Mouse (Mus musculus) brain, embryonic 14.5 days (tissue): Measurements from ENCODE around the gene Lcor. TPM values are rescaled to one million over a fixed set of nuclear protein-coding genes. Genes with fewer than 3 reads are reported as not detected.

ENCODE experiments used
- DNase-seq: peaks from one replicate; pipeline ENCODE4 v3.0.0-alpha.2; 2011; ENCODE audit warnings: low read depth
- CTCF ChIP-seq: fragments of 200-500 bp; IDR thresholded peaks from 2 replicates; pipeline ENCODE4 v1.5.1; 2012; ENCODE audit warnings: inconsistent platforms, mild to moderate bottlenecking, moderate library complexity, borderline replicate concordance; ENCODE audit not compliant: insufficient read depth, insufficient read length; ENCODE audit errors: extremely low read depth
- POLR2A ChIP-seq: fragments of 200-500 bp; IDR thresholded peaks from 2 replicates; pipeline ENCODE4 v1.6.1; 2012; ENCODE audit warnings: mild to moderate bottlenecking, inconsistent platforms, borderline replicate concordance; ENCODE audit not compliant: poor library complexity, insufficient read depth, insufficient read length, severe bottlenecking; ENCODE audit errors: extremely low read depth
- polyA plus RNA-seq: library from polyadenylated mRNA; depleted of rRNA; stranded (reverse); fragments of >200 nt; gene quantifications from 2 replicates; pipeline ENCODE4 v1.2.3, GENCODE M21; 2012

Gene Lcor
- polyA plus RNA-seq, 1 experiment = 10.3 TPM

DNA sequence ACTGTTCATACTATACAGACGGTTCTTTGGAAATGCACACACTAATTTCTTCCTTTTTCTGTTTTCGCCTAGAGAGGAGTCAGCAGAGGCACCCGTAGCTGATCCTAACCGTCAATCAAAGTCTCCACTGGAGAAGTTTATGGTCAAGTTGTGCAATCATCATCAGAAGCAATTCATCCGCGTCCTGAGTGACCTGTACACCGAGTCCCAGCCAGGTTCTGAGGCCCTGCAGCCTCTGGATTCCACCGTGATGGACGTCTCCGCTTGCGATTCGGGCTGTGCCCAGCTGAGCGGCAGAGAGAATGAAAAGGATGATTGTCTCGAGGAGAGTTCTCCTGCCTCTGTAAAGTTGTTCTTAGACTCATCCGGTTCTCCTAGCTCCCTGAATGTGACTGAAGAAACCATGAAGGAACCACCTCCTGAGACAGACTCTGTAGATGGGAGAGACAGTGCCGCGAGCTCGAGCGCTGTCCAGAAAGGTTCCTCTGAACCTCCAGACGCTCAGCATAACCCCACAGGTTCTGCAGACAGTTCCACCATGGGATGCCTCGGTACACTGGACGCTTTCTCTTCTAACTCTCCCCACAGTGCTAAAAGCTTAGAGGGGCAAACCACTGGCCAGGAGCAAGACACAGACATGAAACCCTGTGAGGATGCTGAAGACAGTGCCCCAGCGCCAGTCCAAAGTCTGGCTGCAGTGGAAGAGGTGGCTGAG, 99.4 kb downstream of the Lcor start, which contains the start of gene Gm340:
Gm340 (plus strand) TSS at position 665 of the 715 bp plus-strand sequence.
- no peak for DNase-seq
- TF ChIP-seq POLR2A = no peak
- TF ChIP-seq CTCF = no peak

DNA sequence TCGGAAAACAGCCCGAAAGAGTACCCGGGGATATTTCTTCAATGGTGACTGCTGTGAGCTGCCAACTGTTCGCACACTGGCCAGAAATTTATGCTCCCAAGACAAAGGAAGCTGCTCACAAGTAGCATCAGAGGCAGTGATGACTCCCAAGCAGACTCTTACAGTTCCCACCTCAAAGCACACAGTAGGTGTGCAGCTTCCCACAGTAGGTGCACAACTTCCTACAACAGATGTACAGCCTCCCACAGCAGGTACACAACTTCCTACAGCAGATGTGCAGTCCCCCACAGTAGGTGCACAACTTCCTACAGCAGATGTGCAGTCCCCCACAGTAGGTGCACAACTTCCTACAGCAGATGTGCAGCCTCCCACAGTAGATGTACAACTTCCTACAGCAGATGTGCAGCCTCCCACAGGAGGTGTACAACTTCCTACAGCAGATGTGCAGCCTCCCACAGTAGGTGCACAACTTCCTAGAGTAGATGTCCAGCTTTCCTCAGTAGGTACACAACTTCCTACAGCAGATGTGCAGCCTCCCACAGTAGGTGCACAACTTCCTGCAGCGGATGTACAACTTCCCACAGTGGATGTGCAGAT, 100.6 kb downstream of the Lcor start:
- TF ChIP-seq CTCF = no peak
- TF ChIP-seq POLR2A = no peak

DNA sequence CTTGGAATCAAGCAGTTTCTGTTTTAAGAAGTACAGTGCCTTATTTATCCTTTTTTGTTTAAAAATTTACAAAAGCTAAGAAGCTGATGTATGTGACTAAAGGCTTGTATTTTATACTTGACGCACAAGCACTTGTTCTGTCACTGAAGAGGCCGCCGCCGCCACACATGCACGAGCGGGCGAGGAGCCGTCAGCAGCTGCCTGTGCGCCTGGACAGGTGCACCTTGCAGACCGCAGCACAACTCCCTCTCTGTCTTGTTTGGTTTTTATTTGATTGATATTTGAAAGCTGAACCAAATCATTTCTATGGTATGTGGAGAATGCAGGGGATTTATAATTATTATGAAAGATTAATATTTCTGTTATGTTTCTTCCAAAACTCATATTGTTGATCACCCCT, 104.3 kb downstream of the Lcor start:
- TF ChIP-seq POLR2A = no peak
- no peak for TF ChIP-seq CTCF
- no peak for DNase-seq

More for the DNA sequence above, 100.6 kb downstream of the Lcor start:
- no peak for DNase-seq

DNA sequence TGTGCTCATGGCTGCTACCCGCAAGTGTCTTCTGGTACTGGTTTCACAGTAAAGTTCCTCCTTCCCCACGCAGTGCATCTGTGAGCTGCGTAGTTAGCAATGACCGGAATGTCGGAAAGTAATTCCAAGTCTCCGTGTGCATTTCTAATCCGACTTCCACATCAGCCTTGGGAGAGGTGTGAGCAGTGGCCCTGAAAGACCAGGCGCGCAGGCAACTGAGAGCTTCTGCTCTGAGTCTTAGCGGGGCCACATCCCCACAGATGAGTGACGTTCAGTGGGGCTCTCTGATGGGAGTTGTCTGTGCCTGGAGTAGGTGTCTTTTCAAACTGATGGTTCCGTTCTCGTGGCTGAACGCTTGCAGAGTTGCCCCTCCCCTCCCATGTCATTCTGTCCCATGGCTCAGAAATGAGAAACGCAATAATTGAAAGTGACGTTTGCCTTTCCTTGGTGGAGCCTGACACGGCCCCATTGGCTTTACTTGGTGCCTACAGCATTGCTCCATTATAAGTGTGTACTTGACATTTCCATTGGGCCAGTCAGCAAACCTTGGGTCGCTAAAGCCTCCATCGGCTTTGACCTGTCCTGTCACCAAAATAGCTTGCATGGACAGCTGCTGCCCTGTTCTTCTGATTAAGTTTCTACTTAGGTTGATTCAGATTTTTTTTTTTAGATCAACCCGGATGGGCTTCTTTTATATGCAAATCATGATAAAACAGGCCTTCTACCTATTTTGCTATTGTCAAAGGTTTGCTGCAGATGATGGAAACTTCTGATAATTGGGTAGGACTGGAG, 105.2 kb downstream of the Lcor start:
- TF ChIP-seq CTCF = no peak
- no peak for TF ChIP-seq POLR2A
- no peak for DNase-seq

GRCm38 (mm10) chr19:41589026-41589425, 106.6 kb downstream of the Lcor start:
- DNase-seq = no peak
- TF ChIP-seq POLR2A (no peak), CTCF (no peak)

DNA sequence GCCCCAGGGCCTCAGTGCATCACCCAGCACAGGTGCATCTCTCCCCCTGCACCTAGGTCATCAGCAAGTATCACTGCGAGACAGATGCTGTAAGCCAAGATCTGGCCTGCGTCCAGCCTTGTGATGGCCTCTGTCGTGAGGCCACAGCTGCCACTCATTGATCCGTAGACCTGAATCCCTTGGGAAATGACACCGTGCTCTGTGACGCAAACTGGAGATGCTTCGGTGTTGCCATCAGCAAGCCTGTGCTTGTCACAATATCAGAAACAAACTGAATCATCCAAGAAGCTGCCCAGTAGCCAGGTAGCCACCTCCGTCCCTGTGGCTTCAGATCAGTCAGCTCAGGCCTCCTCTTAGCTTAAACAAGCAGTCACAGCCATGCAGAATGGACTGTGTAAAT, 107.2 kb downstream of the Lcor start:
- DNase-seq = no peak
- TF ChIP-seq CTCF (no peak), POLR2A (no peak)

- DNase-seq = no peak
- no peak for TF ChIP-seq CTCF
- no peak for TF ChIP-seq POLR2A
Measured at GRCm38 (mm10) chr19:41591808-41592207, 109.4 kb downstream of the Lcor start.

DNA sequence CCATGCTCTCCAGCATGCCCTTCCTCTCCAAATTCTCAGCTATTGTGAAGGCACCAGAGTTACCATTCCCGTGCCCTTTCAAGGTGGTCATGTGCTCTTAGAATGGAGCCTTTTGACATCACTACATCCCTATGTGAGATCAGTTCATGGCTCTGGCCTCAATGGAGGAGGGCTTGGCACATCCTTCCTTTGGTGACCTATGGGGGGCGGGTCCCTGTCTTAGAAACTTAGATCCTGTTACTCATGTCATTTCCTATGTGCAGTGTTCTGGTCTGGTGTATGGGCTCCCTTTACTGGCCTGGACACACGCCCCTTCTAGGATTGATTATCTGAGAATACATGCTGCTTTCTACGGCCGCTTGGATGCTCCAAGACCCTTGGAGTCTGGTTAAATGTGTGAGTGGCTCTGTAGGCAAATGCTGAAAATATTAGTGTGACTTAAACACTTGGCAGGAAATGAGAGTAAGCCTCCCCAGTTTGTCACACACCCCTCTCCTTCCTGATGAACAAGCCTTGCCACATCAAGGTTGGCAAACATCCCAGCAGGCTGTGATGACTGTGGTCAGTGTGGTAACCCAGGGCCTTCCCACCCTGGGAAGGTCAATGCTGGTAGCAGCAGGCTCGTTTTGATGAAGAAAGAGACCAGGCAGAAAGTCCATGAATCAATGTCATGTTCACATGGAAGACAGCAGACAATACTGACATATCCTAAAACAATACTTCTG, 114.9 kb downstream of the Lcor start:
- no peak for DNase-seq
- TF ChIP-seq POLR2A (no peak), CTCF (no peak)

DNA sequence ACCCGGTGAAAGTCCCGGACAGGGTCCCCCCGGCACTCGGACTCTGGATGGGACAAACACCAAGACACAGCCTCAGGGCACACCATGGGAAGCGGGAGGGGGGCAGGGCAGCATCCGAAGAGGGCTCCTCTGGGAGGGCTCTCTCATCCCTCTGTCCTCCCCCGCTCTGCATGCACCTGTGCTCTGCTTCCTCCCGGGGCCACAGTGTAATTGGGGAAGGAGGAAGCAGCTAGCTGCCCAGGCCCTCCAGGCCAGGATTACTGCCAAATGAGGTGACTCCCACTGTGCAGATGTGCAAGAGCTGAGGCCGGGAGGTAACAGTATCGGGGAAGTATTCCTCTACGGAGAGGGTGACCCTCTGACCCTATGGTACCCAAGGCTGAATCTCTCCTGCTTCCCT, 118.2 kb downstream of the Lcor start:
- TF ChIP-seq CTCF = no peak
- no peak for TF ChIP-seq POLR2A
- DNase-seq = no peak

- TF ChIP-seq POLR2A (no peak), CTCF (no peak)
- DNase-seq = no peak
Measured at GRCm38 (mm10) chr19:41606208-41606987, 124.0 kb downstream of the Lcor start.
